Mouse (Mus musculus): ENCODE measurements around the gene Hoxc12. TPM values are rescaled to one million over a fixed set of nuclear protein-coding genes. Genes with fewer than 3 reads are reported as not detected.

Gene Hoxc12
- total and polyA plus RNA-seq, 3 experiments: not detected

DNA sequence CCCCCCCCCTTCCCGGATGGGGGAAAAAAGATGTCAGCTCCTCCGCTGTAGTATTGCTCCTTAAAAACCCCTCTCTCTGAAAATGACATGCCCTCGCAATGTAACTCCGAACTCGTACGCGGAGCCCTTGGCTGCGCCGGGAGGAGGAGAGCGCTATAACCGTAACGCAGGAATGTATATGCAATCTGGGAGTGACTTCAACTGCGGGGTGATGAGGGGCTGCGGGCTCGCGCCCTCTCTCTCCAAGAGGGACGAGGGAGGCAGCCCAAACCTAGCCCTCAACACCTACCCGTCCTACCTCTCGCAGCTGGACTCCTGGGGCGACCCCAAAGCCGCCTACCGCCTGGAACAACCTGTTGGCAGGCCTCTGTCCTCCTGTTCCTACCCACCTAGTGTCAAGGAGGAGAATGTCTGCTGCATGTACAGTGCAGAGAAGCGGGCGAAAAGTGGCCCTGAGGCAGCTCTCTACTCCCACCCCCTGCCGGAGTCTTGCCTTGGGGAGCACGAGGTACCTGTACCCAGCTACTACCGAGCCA is 30.3 kb downstream of the Hoxc12 start, which contains the start of gene Hoxc10 (continued):
- TF ChIP-seq NELFE (IDR thresholded peaks at IDR 0.05; ENCODE audit: low read depth, low read length) (peak; percentile 19; the same call in 1 of the 2 replicates), TBP (IDR thresholded peaks at IDR 0.05; ENCODE audit: low read depth, low read length) (peak; percentile 6; the same call in 1 of the 2 replicates), NRF1 (IDR thresholded peaks at IDR 0.05; ENCODE audit: insufficient read depth, low read depth, low read length, poor library complexity, severe bottlenecking) (no peak; the same call in 1 of the 2 replicates), RAD21 (IDR thresholded peaks at IDR 0.05; ENCODE audit: low read depth, low read length) (no peak), ELF1 (IDR thresholded peaks at IDR 0.05; ENCODE audit: low read depth, low read length) (no peak), POLR2A (IDR thresholded peaks at IDR 0.05; ENCODE audit: control insufficient read depth in 1 of 2, insufficient read depth in 1 of 2, low read depth in 1 of 2, low read length in 2 of 2, poor library complexity in 1 of 2) (peak in 1 of 2 experiments; percentile 52; a peak in 1 of 4 replicates), POLR2AphosphoS2 (IDR thresholded peaks at IDR 0.05; ENCODE audit: low read length) (no peak), KAT2A (conservative IDR thresholded peaks at IDR 0.05; ENCODE audit: low read depth, low read length) (peak; percentile 45; the same call in 1 of the 2 replicates), ETS1 (IDR thresholded peaks at IDR 0.05; ENCODE audit: low read depth, low read length) (no peak)

DNA sequence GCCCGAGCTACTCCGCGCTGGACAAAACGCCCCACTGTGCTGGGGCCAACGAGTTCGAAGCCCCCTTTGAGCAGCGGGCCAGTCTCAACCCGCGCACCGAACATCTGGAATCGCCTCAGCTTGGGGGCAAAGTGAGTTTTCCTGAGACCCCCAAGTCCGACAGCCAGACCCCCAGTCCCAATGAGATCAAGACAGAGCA is 30.7 kb downstream of the Hoxc12 start, which contains the start of gene Hoxc5:
TSS of gene Hoxc5 (plus strand) at position 132 of the 199 bp plus-strand sequence.
- Histone ChIP-seq H3K4me3 (ENCODE audit: control insufficient read depth in 1 of 2, insufficient read depth in 1 of 2, low read depth in 2 of 2, low read length in 2 of 2) (peak within 1 kb of the TSS; percentile 84 to 97), H3K9ac (ENCODE audit: control insufficient read depth, low read depth, low read length, poor library complexity, severe bottlenecking) (peak within 1 kb of the TSS; percentile 93)

DNA sequence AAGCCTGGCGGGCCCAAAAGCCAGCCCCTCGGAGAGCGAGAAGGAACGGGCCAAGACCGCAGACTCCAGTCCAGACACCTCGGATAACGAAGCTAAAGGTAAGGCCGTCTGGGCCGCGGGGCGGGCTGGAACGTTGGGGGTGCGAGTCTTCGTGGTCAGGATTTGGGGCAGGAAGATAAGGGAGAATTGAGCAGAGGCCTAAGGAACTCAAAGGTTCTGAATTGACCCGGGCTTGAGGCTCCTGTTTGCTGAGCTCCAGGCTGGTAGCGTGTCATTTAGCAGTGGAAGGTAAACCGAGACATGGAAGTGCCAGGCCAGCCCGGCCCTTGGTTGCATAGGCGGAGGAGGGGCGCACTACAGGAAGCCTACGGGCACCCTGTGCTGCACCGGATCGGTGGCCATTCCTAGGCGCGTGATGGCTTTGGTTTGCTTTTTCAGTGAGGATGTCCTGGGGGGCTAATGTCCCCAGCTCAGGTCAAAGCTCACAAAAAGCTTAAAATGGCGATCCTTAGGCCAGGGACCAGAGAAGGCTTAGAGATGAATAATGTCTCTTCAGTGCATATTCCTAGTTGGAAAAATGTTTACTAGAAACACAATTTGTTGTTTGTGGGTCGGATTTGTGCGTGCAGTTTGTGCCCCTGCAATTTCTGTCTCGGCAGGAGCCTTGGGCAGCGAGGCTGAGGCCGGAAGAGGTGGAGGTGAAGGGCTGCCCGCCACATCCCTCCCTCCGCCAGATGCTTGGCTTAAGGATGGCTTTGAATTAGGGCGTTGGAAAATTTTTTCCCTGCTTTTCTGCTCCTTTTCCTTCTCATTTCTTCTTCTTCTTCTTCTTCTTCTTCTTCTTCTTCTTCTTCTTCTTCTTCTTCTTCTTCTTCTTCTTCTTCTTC is 31.2 kb downstream of the Hoxc12 start:
- Histone ChIP-seq H3K27me3 (ENCODE audit: control insufficient read depth in 1 of 2, insufficient read depth in 2 of 2, low read length in 2 of 2) (peaks cover 4 to 6% of the 10 kb centered on the region in 2 experiments; a peak in 3 of 4 replicates), H3K9ac (ENCODE audit: control insufficient read depth, low read depth, low read length, poor library complexity, severe bottlenecking) (peak overlapping the region; percentile 93), H3K27ac (ENCODE audit: control insufficient read depth, low read depth, low read length) (peak overlapping the region; percentile 82), H3K36me3 (ENCODE audit: control insufficient read depth in 1 of 2, insufficient read depth in 2 of 2, low read length in 2 of 2) (peaks cover 0 to 18% of the 10 kb centered on the region in 2 experiments; a peak in 2 of 4 replicates), H3K4me3 (ENCODE audit: control insufficient read depth in 1 of 2, insufficient read depth in 1 of 2, low read depth in 2 of 2, low read length in 2 of 2) (peak overlapping the region; percentile 84 to 97), H3K4me1 (ENCODE audit: control insufficient read depth in 1 of 2, insufficient read depth in 2 of 2, low read length in 2 of 2) (peaks cover 12 to 19% of the 10 kb centered on the region in 2 experiments), H3K79me2 (ENCODE audit: control insufficient read depth, insufficient read depth, low read length, poor library complexity) (peaks cover 31% of the 10 kb centered on the region), H3K9me3 (replicated peaks; ENCODE audit: insufficient read depth, low read length) (no peaks in the 10 kb centered on the region)
- peak; percentile 31 to 46 for TF ChIP-seq POLR2A (IDR thresholded peaks at IDR 0.05; ENCODE audit: control insufficient read depth in 1 of 2, insufficient read depth in 1 of 2, low read depth in 1 of 2, low read length in 2 of 2, poor library complexity in 1 of 2)
- TF ChIP-seq POLR2AphosphoS2 (IDR thresholded peaks at IDR 0.05; ENCODE audit: low read length): no peak
- TF ChIP-seq ZKSCAN1 (IDR thresholded peaks at IDR 0.05; ENCODE audit: low read depth, low read length): no peak
- peak; percentile 31; the same call in 1 of the 2 replicates for TF ChIP-seq CHD1 (IDR thresholded peaks at IDR 0.05; ENCODE audit: low read depth, low read length)
- no peak for TF ChIP-seq EP300 (IDR thresholded peaks at IDR 0.05; ENCODE audit: low read depth in 1 of 2, low read length in 2 of 2)
- TF ChIP-seq NELFE (IDR thresholded peaks at IDR 0.05; ENCODE audit: low read depth, low read length): peak; percentile 24; the same call in 1 of the 2 replicates
- TF ChIP-seq TBP (IDR thresholded peaks at IDR 0.05; ENCODE audit: low read depth, low read length): peak; percentile 24; the same call in 1 of the 2 replicates
- peak; percentile 33; the same call in 1 of the 2 replicates for TF ChIP-seq TCF12 (IDR thresholded peaks at IDR 0.05; ENCODE audit: low read depth, low read length)
- no peak for TF ChIP-seq CTCF (IDR thresholded peaks at IDR 0.05 in 2 of 3, conservative IDR thresholded peaks at IDR 0.05 in 1 of 3; ENCODE audit: control insufficient read depth in 1 of 3, insufficient read depth in 1 of 3, low read depth in 2 of 3, low read length in 3 of 3, poor library complexity in 1 of 3, severe bottlenecking in 1 of 3)
- peak; percentile 89; the same call in 1 of the 2 replicates for TF ChIP-seq UBTF (IDR thresholded peaks at IDR 0.05; ENCODE audit: borderline replicate concordance, insufficient read depth, low read depth, low read length)
- peak; percentile 12; the same call in 1 of the 2 replicates for TF ChIP-seq SIN3A (IDR thresholded peaks at IDR 0.05; ENCODE audit: low read length)
- no peak for TF ChIP-seq MAFK (IDR thresholded peaks at IDR 0.05; ENCODE audit: borderline replicate concordance, low read depth, low read length)
- TF ChIP-seq SMC3 (IDR thresholded peaks at IDR 0.05; ENCODE audit: low read depth, low read length): 0 out of 2 replicates have a peak, but pooled peaks have one; percentile 1
- TF ChIP-seq GABPA (IDR thresholded peaks at IDR 0.05; ENCODE audit: low read depth, low read length): no peak
- TF ChIP-seq E2F4 (IDR thresholded peaks at IDR 0.05; ENCODE audit: borderline replicate concordance, low read depth, low read length): 0 out of 2 replicates have a peak, but pooled peaks have one; percentile 8
- peak; percentile 81 for DNase-seq (ENCODE audit: low read depth, low spot score)

More for the DNA sequence above, 30.7 kb downstream of the Hoxc12 start, which contains the start of gene Hoxc5:
- no peaks in the 10 kb centered on the region for H3K9me3 ChIP-seq (replicated peaks; ENCODE audit: insufficient read depth, low read length)
- H3K4me1 ChIP-seq (ENCODE audit: control insufficient read depth in 1 of 2, insufficient read depth in 2 of 2, low read length in 2 of 2): peaks cover 12 to 19% of the 10 kb centered on the region in 2 experiments
- peaks cover 31% of the 10 kb centered on the region for H3K79me2 ChIP-seq (ENCODE audit: control insufficient read depth, insufficient read depth, low read length, poor library complexity)
- peak within 1 kb of the TSS; percentile 82 for H3K27ac ChIP-seq (ENCODE audit: control insufficient read depth, low read depth, low read length)
- H3K27me3 ChIP-seq (ENCODE audit: control insufficient read depth in 1 of 2, insufficient read depth in 2 of 2, low read length in 2 of 2): peaks cover 8 to 11% of the 10 kb centered on the region in 2 experiments
- DNase-seq (ENCODE audit: low read depth, low spot score): no peak
- no peak for TF ChIP-seq UBTF (IDR thresholded peaks at IDR 0.05; ENCODE audit: borderline replicate concordance, insufficient read depth, low read depth, low read length)
- TF ChIP-seq ZKSCAN1 (IDR thresholded peaks at IDR 0.05; ENCODE audit: low read depth, low read length): no peak
- no peak for TF ChIP-seq EP300 (IDR thresholded peaks at IDR 0.05; ENCODE audit: low read depth in 1 of 2, low read length in 2 of 2)
- TF ChIP-seq MXI1 (IDR thresholded peaks at IDR 0.05; ENCODE audit: low read depth, low read length): 0 out of 2 replicates have a peak, but pooled peaks have one; percentile 13
- no peak for TF ChIP-seq CTCF (IDR thresholded peaks at IDR 0.05 in 2 of 3, conservative IDR thresholded peaks at IDR 0.05 in 1 of 3; ENCODE audit: control insufficient read depth in 1 of 3, insufficient read depth in 1 of 3, low read depth in 2 of 3, low read length in 3 of 3, poor library complexity in 1 of 3, severe bottlenecking in 1 of 3)
- TF ChIP-seq JUND (IDR thresholded peaks at IDR 0.05; ENCODE audit: low read depth, low read length): no peak
- no peak for TF ChIP-seq POLR2AphosphoS5 (IDR thresholded peaks at IDR 0.05; ENCODE audit: borderline replicate concordance, low read depth, low read length)
- TF ChIP-seq USF1 (IDR thresholded peaks at IDR 0.05; ENCODE audit: low read depth, low read length): no peak
- peak; percentile 3; the same call in 1 of the 2 replicates for TF ChIP-seq NELFE (IDR thresholded peaks at IDR 0.05; ENCODE audit: low read depth, low read length)
- TF ChIP-seq POLR2A (IDR thresholded peaks at IDR 0.05; ENCODE audit: control insufficient read depth in 1 of 2, insufficient read depth in 1 of 2, low read depth in 1 of 2, low read length in 2 of 2, poor library complexity in 1 of 2): no peak; a peak in 1 of 4 replicates
- peaks cover 0 to 18% of the 10 kb centered on the region in 2 experiments; a peak in 2 of 4 replicates for H3K36me3 ChIP-seq (ENCODE audit: control insufficient read depth in 1 of 2, insufficient read depth in 2 of 2, low read length in 2 of 2)

All from MEL (cell line).